Mouse (Mus musculus) limb, embryonic 14.5 days (tissue): ENCODE measurements around the gene Jkamp. TPM values are rescaled to one million over a fixed set of nuclear protein-coding genes. Genes with fewer than 3 reads are reported as not detected.

Experiments
- ATAC-seq: fragments of 200-750 bp; cut with Nextera tagmentation; 2 replicates; pipeline ENCODE4 v1.8.0; 2017; ENCODE audit warnings: low read depth, moderate number of reproducible peaks, moderate TSS enrichment; ENCODE audit not compliant: low FRiP score
- DNase-seq: peaks from one replicate; pipeline ENCODE4 v3.0.0-alpha.2; 2015; ENCODE audit warnings: low spot score
- H3K27ac ChIP-seq: fragments of 300-500 bp; sonication (generic); replicated peaks from 2 replicates; pipeline ENCODE4 v1.5.1; 2014; ENCODE audit warnings: low read depth, mild to moderate bottlenecking, low read length, moderate library complexity, mixed read lengths
- H3K27me3 ChIP-seq: fragments of 300-500 bp; sonication (generic); 2 replicates; pipeline ENCODE4 v1.6.1; 2014; ENCODE audit warnings: low read length, mixed read lengths; ENCODE audit not compliant: control insufficient read depth, insufficient read depth
- H3K36me3 ChIP-seq: fragments of 300-500 bp; sonication (generic); 2 replicates; pipeline ENCODE4 v1.6.1; 2014; ENCODE audit warnings: mild to moderate bottlenecking, low read length, moderate library complexity, mixed read lengths; ENCODE audit not compliant: control insufficient read depth, insufficient read depth
- H3K4me1 ChIP-seq: fragments of 300-500 bp; sonication (generic); 2 replicates; pipeline ENCODE4 v1.6.1; 2014; ENCODE audit warnings: antibody characterized with exemption, low read length, mixed read lengths; ENCODE audit not compliant: control insufficient read depth, insufficient read depth
- H3K4me2 ChIP-seq: fragments of 300-500 bp; sonication (generic); replicated peaks from 2 replicates; pipeline ENCODE4 v1.6.1; 2014; ENCODE audit warnings: low read depth, mild to moderate bottlenecking, low read length, moderate library complexity; ENCODE audit not compliant: severe bottlenecking
- H3K4me3 ChIP-seq: fragments of 300-500 bp; sonication (generic); replicated peaks from 2 replicates; pipeline ENCODE4 v1.5.1; 2014; ENCODE audit warnings: low read length
- H3K9ac ChIP-seq: fragments of 300-500 bp; sonication (generic); 2 replicates; pipeline ENCODE4 v1.6.1; 2014; ENCODE audit warnings: mild to moderate bottlenecking, low read depth, low read length, moderate library complexity; ENCODE audit not compliant: severe bottlenecking
- H3K9me3 ChIP-seq: fragments of 300-500 bp; sonication (generic); 2 replicates; pipeline ENCODE4 v1.6.1; 2016; ENCODE audit warnings: low read length; ENCODE audit not compliant: control insufficient read depth
- POLR2A ChIP-seq: fragments of 200-500 bp; IDR thresholded peaks from 2 replicates; pipeline ENCODE4 v1.8.0; 2012; ENCODE audit warnings: inconsistent platforms, mild to moderate bottlenecking, moderate library complexity, borderline replicate concordance; ENCODE audit not compliant: insufficient read depth, insufficient read length; ENCODE audit errors: extremely low read depth
- WGBS: fragments of 180-500 bp; shearing (Covaris S2); extraction: QIAGEN DNeasy Blood & Tissue Kit; methylation state at CpG from one replicate; pipeline ENCODE4 v1.1.7; 2014; 5-methylcytosine and 5-hydroxymethylcytosine counted together
- polyA plus RNA-seq, 2 experiments: library from polyadenylated mRNA; depleted of rRNA in 1 of 2; stranded (reverse) in 1 of 2; unstranded in 1 of 2; fragments of >200 nt; fragmentation: Nextera tagmentation in 1 of 2; extraction: Ambion mirVana in 1 of 2; gene quantifications; 2 replicates each; pipeline versions ENCODE4 v1.2.1 to v1.2.3; 2012 to 2014

Jkamp gene
- polyA plus RNA-seq, 2 experiments = 63.3 to 67.3 TPM

- ATAC-seq = no peak; the same call in 1 of the 2 replicates
- H3K4me3 ChIP-seq = peak overlapping the region; percentile 76
Observed at GRCm38 (mm10) chr12:72086166-72086825, 907 bp downstream of the Jkamp start.

DNA sequence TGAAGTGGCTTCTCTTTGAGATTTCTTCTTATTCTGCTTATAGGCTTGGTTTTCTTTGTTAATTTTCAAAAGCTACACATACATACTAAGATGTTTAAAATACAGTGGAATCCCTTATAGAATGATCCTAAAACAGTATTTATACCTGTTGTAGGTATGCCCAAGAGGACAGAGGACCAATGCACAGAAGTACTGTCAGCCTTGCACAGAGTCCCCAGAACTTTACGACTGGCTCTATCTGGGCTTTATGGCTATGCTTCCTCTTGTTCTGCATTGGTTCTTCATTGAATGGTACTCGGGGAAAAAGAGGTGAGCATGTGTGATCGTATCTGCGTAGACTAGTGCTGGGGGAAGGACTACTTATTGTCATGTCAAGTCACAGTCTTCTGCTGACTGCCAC lies 4.4 kb downstream of the Jkamp start:
- no peaks in the 10 kb centered on the region for H3K9me3 ChIP-seq
- WGBS = 91% methylated on average over 4 of the region's 4 CpGs
- no peak for TF ChIP-seq POLR2A
- ATAC-seq = no peak
- no peak overlapping the region for H3K27ac ChIP-seq
- H3K4me1 ChIP-seq = peaks cover 8% of the 10 kb centered on the region
- no peak overlapping the region for H3K4me3 ChIP-seq
- H3K9ac ChIP-seq = no peak overlapping the region
- no peaks in the 10 kb centered on the region for H3K27me3 ChIP-seq
- H3K4me2 ChIP-seq = no peak overlapping the region
- H3K36me3 ChIP-seq = peaks cover 40% of the 10 kb centered on the region
- no peak for DNase-seq

More at GRCm38 (mm10) chr12:72086166-72086825, 907 bp downstream of the Jkamp start:
- H3K9ac ChIP-seq = peak overlapping the region; percentile 79
- WGBS = 2% methylated on average over 18 of the region's 18 CpGs
- H3K36me3 ChIP-seq = peaks cover 7% of the 10 kb centered on the region
- no peaks in the 10 kb centered on the region for H3K9me3 ChIP-seq
- no peak for DNase-seq
- peaks cover 18% of the 10 kb centered on the region for H3K4me1 ChIP-seq
- H3K27me3 ChIP-seq = no peaks in the 10 kb centered on the region
- peak; percentile 72; the same call in 1 of the 2 replicates for TF ChIP-seq POLR2A
- H3K27ac ChIP-seq = peak overlapping the region; percentile 92
- peak overlapping the region; percentile 66 for H3K4me2 ChIP-seq

DNA sequence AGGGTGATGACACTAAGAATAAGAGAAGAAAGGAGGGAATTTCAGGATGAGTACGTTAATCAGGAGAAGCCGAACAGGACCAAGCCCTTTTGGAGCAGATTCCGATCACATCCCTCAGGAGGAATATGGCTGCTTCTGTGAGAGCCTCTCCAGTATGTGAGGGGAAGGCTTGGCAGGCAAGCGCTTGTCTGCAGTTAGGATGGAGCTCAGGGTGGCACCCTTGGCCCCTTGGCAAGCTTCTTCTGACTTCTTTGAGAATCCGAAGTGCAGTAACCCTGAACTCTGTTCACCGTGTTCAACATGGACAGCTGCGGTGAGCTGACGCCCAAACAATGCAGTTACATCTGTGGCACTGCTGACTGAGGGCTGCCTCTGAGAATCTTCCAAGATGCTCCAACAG lies 11.6 kb downstream of the Jkamp start:
- no peak for DNase-seq
- H3K4me1 ChIP-seq = no peaks in the 10 kb centered on the region
- no peak for TF ChIP-seq POLR2A
- no peaks in the 10 kb centered on the region for H3K27me3 ChIP-seq
- WGBS = 96% methylated on average over 8 of the region's 8 CpGs
- H3K4me3 ChIP-seq = no peak overlapping the region
- H3K9ac ChIP-seq = no peak overlapping the region
- H3K4me2 ChIP-seq = no peak overlapping the region
- H3K36me3 ChIP-seq = peaks cover 78% of the 10 kb centered on the region
- no peak overlapping the region for H3K27ac ChIP-seq
- no peak for ATAC-seq
- H3K9me3 ChIP-seq = no peaks in the 10 kb centered on the region

DNA sequence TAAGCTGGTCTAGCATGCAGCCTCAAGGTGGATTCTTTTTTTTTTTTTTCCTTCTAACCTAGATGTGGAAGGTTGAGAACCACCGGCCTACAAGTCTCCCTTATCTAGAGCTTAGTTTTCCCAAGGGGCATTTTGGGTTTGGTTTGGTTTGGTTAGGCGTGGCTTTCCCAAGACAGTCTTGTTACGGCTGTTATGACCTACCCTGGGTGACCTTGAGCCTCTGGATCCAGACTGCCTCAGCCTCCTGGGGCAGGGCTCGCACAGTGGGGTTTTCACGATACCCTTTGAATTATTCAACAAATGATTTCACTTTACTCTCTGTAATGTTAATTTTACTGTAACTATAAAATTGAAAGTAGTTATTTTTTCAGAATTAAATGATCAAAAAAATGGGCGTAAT lies 17.4 kb downstream of the Jkamp start:
- no peak for TF ChIP-seq POLR2A
- no peaks in the 10 kb centered on the region; the same call in 1 of the 2 replicates for H3K4me1 ChIP-seq
- no peaks in the 10 kb centered on the region for H3K27me3 ChIP-seq
- DNase-seq = no peak
- 79% methylated on average over 6 of the region's 6 CpGs for WGBS
- H3K9me3 ChIP-seq = no peaks in the 10 kb centered on the region
- ATAC-seq = no peak
- H3K27ac ChIP-seq = no peak overlapping the region
- H3K9ac ChIP-seq = no peak overlapping the region
- no peak overlapping the region for H3K4me3 ChIP-seq
- H3K36me3 ChIP-seq = peaks cover 25% of the 10 kb centered on the region
- no peak overlapping the region for H3K4me2 ChIP-seq

- no peak for ATAC-seq
- H3K36me3 ChIP-seq = peaks cover 18% of the 10 kb centered on the region
- no peaks in the 10 kb centered on the region for H3K9me3 ChIP-seq
- no peak overlapping the region for H3K4me3 ChIP-seq
- H3K4me1 ChIP-seq = no peaks in the 10 kb centered on the region; the same call in 1 of the 2 replicates
- H3K4me2 ChIP-seq = no peak overlapping the region
- no peak for TF ChIP-seq POLR2A
- 83% methylated on average over 5 of the region's 5 CpGs for whole genome bisulfite sequencing
- H3K27ac ChIP-seq = no peak overlapping the region
- no peaks in the 10 kb centered on the region for H3K27me3 ChIP-seq
- no peak for DNase-seq
- H3K9ac ChIP-seq = no peak overlapping the region
Observed at GRCm38 (mm10) chr12:72104027-72104426, 18.6 kb downstream of the Jkamp start.
